Mouse (Mus musculus) thymus, adult 2 months (tissue): ENCODE results near the gene Igsf3. TPM values are rescaled to one million over a fixed set of nuclear protein-coding genes. Genes with fewer than 3 reads are reported as not detected.

Experiments
- DNase-seq: peaks from one replicate; pipeline ENCODE4 v3.0.0; 2021
- H3K27ac ChIP-seq: fragments of 200-500 bp; 2 replicates; pipeline ENCODE4 v1.5.1; 2012; ENCODE audit warnings: low read length, control low read depth; ENCODE audit not compliant: control insufficient read depth, insufficient read depth
- H3K27me3 ChIP-seq: fragments of 200-500 bp; 2 replicates; pipeline ENCODE4 v1.6.1; 2012; ENCODE audit warnings: mild to moderate bottlenecking, low read length, moderate library complexity, mixed read lengths; ENCODE audit not compliant: control insufficient read depth, insufficient read depth
- H3K36me3 ChIP-seq: fragments of 200-500 bp; 2 replicates; pipeline ENCODE4 v1.6.1; 2012; ENCODE audit warnings: mild to moderate bottlenecking, low read length, moderate library complexity; ENCODE audit not compliant: control insufficient read depth, insufficient read depth
- H3K4me1 ChIP-seq: fragments of 200-500 bp; replicated peaks from 2 replicates; pipeline ENCODE4 v1.6.1; 2012; ENCODE audit warnings: low read length; ENCODE audit not compliant: control insufficient read depth, insufficient read depth
- H3K4me3 ChIP-seq: fragments of 200-500 bp; 2 replicates; pipeline ENCODE4 v1.5.1; 2012; ENCODE audit warnings: mild to moderate bottlenecking, low read length, control low read depth, moderate library complexity; ENCODE audit not compliant: control insufficient read depth, insufficient read depth
- CTCF ChIP-seq: fragments of 200-500 bp; IDR thresholded peaks from 2 replicates; pipeline ENCODE4 v1.5.1; 2012; ENCODE audit warnings: mild to moderate bottlenecking, control low read depth, low read length, moderate library complexity, borderline replicate concordance; ENCODE audit not compliant: control insufficient read depth, poor library complexity, insufficient read depth; ENCODE audit errors: extremely low read depth
- POLR2A ChIP-seq: fragments of 200-500 bp; IDR thresholded peaks from 2 replicates; pipeline ENCODE4 v1.6.1; 2012; ENCODE audit warnings: mild to moderate bottlenecking, low read length, control low read depth, moderate library complexity; ENCODE audit not compliant: control insufficient read depth, poor library complexity, insufficient read depth; ENCODE audit errors: extremely low read depth
- WGBS: fragments of 180-500 bp; shearing (Covaris S2); methylation state at CpG from one replicate; pipeline ENCODE4 v1.1.7; 2018; 5-methylcytosine and 5-hydroxymethylcytosine counted together
- polyA plus RNA-seq: library from polyadenylated mRNA; depleted of rRNA; stranded (reverse); fragments of >200 nt; gene quantifications from 2 replicates; pipeline ENCODE4 v1.2.3, GENCODE M21; 2012; rRNA removed

Igsf3 gene
- 8.6 and 9.7 TPM in 2 replicates for polyA plus RNA-seq

DNA sequence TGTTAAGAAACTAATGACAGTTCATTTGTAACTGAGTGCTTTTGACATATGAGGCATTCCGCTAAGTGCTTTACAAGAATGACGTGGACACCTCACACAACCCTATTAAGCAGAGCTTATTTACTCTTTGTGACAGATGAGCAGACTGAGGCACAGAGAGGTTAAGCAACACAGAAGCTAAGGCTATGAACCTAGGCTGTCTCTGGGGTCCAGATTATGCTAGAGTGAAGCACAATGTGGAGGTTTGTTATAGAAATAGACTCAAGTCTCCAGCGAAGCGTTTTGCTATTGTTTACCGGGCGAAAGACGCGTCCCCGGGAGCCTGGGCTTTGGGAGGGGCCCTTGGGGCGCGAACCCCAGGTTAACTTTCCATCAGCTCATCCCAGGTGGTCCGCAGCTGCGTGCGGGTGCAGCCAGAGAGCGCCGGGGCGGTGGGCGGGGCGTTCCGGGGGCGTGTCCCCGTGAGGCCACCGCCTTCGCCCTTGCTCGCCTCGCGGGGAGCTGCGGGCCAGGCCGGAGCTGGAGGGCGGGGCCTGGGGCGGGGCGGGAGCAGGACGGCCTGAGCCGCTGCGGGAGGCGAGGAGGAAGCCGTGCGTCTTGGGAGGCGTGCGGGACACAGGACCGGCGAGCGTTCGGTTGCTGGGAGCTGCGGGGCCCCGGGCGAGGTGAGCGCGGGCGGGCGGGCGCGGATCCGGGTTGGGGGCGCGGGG is at the start of gene Igsf3:
Gene Igsf3, plus strand, starts transcription at position 546 of the 710 bp plus-strand sequence.
- Histone ChIP-seq H3K27me3 (peaks cover 3% of the 10 kb centered on the region; the same call in 1 of the 2 replicates), H3K4me1 (peaks cover 13% of the 10 kb centered on the region), H3K36me3 (no peaks in the 10 kb centered on the region), H3K27ac (no peak within 1 kb of the TSS), H3K4me3 (peak within 1 kb of the TSS; percentile 67)
- 0 out of 2 replicates have a peak, but pooled peaks have one; percentile 30 for TF ChIP-seq CTCF
- no peak for TF ChIP-seq POLR2A
- DNase-seq: peak; percentile 90
- WGBS: 5% methylated on average over 51 of the region's 56 CpGs

- Histone ChIP-seq H3K27ac (no peak overlapping the region), H3K27me3 (no peaks in the 10 kb centered on the region), H3K36me3 (no peaks in the 10 kb centered on the region), H3K4me1 (no peaks in the 10 kb centered on the region), H3K4me3 (no peak overlapping the region)
- no peak for DNase-seq
- WGBS: 97% methylated on average over 2 of the region's 2 CpGs
- TF ChIP-seq POLR2A (no peak), CTCF (no peak)
These were observed 49.6 kb upstream of the Igsf3 start for GRCm38 (mm10) chr3:101327248-101327647.

GRCm38 (mm10) chr3:101328617-101329016 is 48.3 kb upstream of the Igsf3 start:
- TF ChIP-seq CTCF (no peak), POLR2A (no peak)
- no peak for DNase-seq
- Histone ChIP-seq H3K4me1 (no peaks in the 10 kb centered on the region), H3K4me3 (no peak overlapping the region), H3K27me3 (no peaks in the 10 kb centered on the region), H3K27ac (no peak overlapping the region), H3K36me3 (no peaks in the 10 kb centered on the region)
- WGBS: 91% methylated on average over 7 of the region's 7 CpGs

DNA sequence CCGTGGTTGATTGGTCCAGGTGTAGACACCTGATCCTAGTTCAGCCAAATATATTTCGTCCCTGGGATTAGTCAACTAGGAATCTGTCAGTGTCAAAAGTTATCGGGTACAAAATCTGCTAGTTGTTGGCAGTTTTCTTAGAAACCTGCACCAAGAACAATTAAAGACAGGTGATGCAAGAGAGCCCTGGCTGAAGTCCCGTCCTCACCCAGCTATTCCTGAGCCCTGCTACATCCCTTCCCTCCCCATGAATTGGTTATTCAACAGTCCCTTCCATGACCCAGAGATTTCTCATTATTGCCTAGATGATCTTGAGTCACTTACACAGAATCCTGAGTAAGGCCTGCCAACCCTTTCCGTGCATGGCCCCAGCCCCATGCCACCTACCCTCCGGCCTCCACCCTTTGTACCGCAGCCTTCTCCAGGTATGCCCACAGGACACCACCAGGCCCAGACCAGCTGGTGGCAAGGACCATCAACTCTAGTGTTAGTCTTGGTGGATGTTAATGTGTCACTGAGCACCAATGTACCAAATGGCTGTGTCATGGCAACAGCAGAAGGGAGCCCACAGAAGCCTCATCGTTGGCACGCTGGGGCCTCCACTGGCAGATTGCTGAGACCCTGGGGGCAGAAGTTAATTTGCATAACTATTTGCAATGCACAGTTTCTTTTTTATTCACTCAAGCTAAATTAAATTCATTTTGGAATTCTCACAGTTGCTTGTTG is 33.5 kb upstream of the Igsf3 start:
- Histone ChIP-seq H3K27me3 (no peaks in the 10 kb centered on the region), H3K4me1 (peaks cover 3% of the 10 kb centered on the region; the same call in 1 of the 2 replicates), H3K36me3 (no peaks in the 10 kb centered on the region), H3K27ac (no peak overlapping the region), H3K4me3 (no peak overlapping the region)
- no peak for DNase-seq
- TF ChIP-seq CTCF: no peak
- TF ChIP-seq POLR2A: no peak
- WGBS: 93% methylated on average over 9 of the region's 9 CpGs

- TF ChIP-seq CTCF: no peak
- TF ChIP-seq POLR2A: no peak
- 83% methylated on average over 3 of the region's 3 CpGs for WGBS
- Histone ChIP-seq H3K4me3 (no peak overlapping the region), H3K27me3 (no peaks in the 10 kb centered on the region), H3K27ac (no peak overlapping the region), H3K36me3 (no peaks in the 10 kb centered on the region), H3K4me1 (peaks cover 11% of the 10 kb centered on the region)
- DNase-seq: no peak
These were observed 32.6 kb upstream of the Igsf3 start for GRCm38 (mm10) chr3:101344246-101344645.

GRCm38 (mm10) chr3:101345299-101345698 is 31.6 kb upstream of the Igsf3 start:
- DNase-seq: no peak
- H3K27ac ChIP-seq: no peak overlapping the region
- TF ChIP-seq CTCF (no peak), POLR2A (no peak)
- peaks cover 17% of the 10 kb centered on the region for H3K4me1 ChIP-seq
- H3K36me3 ChIP-seq: no peaks in the 10 kb centered on the region
- H3K27me3 ChIP-seq: no peaks in the 10 kb centered on the region
- no peak overlapping the region for H3K4me3 ChIP-seq
- 86% methylated on average over 6 of the region's 6 CpGs for WGBS

DNA sequence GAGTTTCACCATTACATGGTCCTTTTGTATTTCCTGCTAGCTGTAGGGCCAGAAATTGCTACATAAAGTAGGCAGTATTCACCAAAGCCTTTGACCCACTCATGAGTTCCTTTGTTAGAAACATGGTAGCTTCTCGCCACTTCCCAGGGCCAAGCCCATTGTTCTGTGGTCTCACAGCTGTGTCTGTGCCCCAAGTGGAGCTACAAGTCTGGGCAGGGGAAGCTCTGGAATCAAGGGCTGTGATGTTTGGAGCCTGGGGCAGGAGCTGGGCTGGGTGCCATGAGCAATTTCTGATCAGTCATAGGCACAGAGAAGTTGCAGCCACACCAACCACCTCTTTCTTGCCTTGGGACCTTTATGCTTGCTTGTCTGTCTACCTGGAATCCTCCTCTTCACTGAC is 30.1 kb upstream of the Igsf3 start:
- Histone ChIP-seq H3K36me3 (no peaks in the 10 kb centered on the region), H3K27ac (no peak overlapping the region), H3K27me3 (no peaks in the 10 kb centered on the region), H3K4me3 (no peak overlapping the region), H3K4me1 (peaks cover 17% of the 10 kb centered on the region)
- 74% methylated on average over 1 of the region's 1 CpGs for WGBS
- no peak for DNase-seq
- TF ChIP-seq POLR2A (no peak), CTCF (no peak)
